In the genomic region with DNA sequence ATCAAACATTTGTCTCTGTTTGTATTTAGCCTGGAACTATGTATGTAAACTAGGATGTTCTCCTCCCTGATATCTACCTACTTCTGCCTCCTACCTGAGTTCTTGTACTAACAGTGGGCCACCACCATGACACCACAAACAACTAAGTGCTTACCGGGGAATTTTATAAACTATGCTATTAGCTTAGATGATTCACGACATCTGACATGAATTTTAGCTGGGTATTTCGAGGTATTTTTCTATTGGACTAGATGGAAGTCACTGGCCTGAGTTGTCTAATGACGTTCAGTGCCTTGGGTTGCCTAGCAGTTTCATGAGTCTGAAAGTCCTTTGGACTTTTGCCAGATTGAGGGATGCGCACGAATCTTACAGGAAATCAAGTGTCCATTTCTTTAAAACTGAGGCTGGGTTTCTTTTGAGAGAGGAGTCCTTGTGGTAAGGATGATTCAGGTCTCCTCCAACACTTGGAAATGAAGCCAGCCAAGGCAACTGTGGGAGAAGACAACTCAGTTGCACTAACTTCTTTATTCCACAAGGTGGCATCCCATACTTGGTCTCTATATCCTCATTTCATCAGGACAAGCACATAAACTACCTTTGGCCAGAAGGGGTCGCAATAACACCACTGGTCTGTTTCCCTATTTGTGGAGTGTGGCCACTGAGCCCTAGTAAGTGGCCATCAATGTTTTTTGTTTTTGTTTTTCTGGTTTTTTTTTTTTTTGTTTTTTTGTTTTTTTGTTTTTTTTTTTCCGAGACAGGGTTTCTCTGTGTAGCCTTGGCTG, we compare ENCODE assay signal across 8 mouse cellular contexts.
DNase-seq lines count a peak whose midpoint lies in the region; ATAC-seq and TF ChIP-seq lines count a peak whose summit lies in the region.
"Not testable (repeated sequence)": the region's sequence is repeated elsewhere in the genome, so short reads cannot be mapped to it uniquely, and the experiment has no call there.

No protein-coding gene starts in this region.

- intact Hi-C loops in heart, postnatal 14 days (cut with DNase I): loop anchor here (5.0 to 10.0 kb wide), 3 partner anchors 186 to 488 kb away; a partner anchor contains a TSS

- not testable (repeated sequence) for H3K4me2 ChIP-seq in forebrain, embryonic 13.5 days; liver, embryonic 12.5 days

- not testable (repeated sequence) for H3K9ac ChIP-seq in ES-Bruce4 (ENCODE audit: low read depth, poor library complexity, severe bottlenecking); forebrain, embryonic 13.5 days; liver, embryonic 12.5 days

- not testable (repeated sequence) for H3K4me1 ChIP-seq in ES-Bruce4 (ENCODE audit: control insufficient read depth, insufficient read depth, low read length); forebrain, embryonic 13.5 days; liver, embryonic 12.5 days

- H3K36me3 ChIP-seq in ES-Bruce4 (ENCODE audit: control insufficient read depth, insufficient read depth, low read length, poor library complexity, severe bottlenecking); forebrain, embryonic 13.5 days (ENCODE audit: poor library complexity, severe bottlenecking); liver, embryonic 12.5 days: not testable (repeated sequence)

- not testable (repeated sequence) for TF ChIP-seq EP300 in ES-Bruce4 (IDR thresholded peaks at IDR 0.05; ENCODE audit: insufficient read depth, low read depth, low read length)

- H3K27me3 ChIP-seq in ES-Bruce4 (ENCODE audit: control insufficient read depth, insufficient read depth, low read length, poor library complexity, severe bottlenecking); forebrain, embryonic 13.5 days; liver, embryonic 12.5 days (replicated peaks): not testable (repeated sequence)

- TF ChIP-seq POLR2A in ES-Bruce4 (IDR thresholded peaks at IDR 0.05; ENCODE audit: insufficient read depth, low read length): not testable (repeated sequence)

- peak; percentile 82 for DNase-seq in c-Kit-positive CD71-positive TER-119-positive erythroid progenitor cells, embryonic 14.5 days (ENCODE audit: low spot score)
- DNase-seq in heart, postnatal 14 days: peak; percentile 71 to 85
- peak; percentile 88 to 91 for DNase-seq in kidney, postnatal 36 days
- DNase-seq in neural tube, embryonic 10.5 days (ENCODE audit: extremely low spot score, low spot score): peak; percentile 47
- DNase-seq in telencephalon, adult 2 months (ENCODE audit: low read depth, low spot score): peak; percentile 48

- peak; percentile 31 for TF ChIP-seq CTCF in ES-Bruce4 (IDR thresholded peaks at IDR 0.05; ENCODE audit: low read depth, low read length)

- 42% methylated on average over 8 of the region's 8 CpGs for WGBS in forebrain, embryonic 13.5 days
- WGBS in liver, embryonic 12.5 days (ENCODE audit: insufficient replicate concordance): 28% methylated on average over 8 of the region's 8 CpGs

- not testable (repeated sequence) for H3K4me3 ChIP-seq in ES-Bruce4 (ENCODE audit: low read depth, low read length); forebrain, embryonic 13.5 days; liver, embryonic 12.5 days

- not testable (repeated sequence) for H3K9me3 ChIP-seq in ES-Bruce4 (replicated peaks; ENCODE audit: control insufficient read depth, insufficient read depth, low read length, poor library complexity, severe bottlenecking); forebrain, embryonic 13.5 days (replicated peaks); liver, embryonic 12.5 days (replicated peaks)

- peak; percentile 80; the same call in 1 of the 2 replicates for ATAC-seq in forebrain, embryonic 13.5 days
- peak; percentile 81 for ATAC-seq in liver, embryonic 12.5 days

- not testable (repeated sequence) for H3K27ac ChIP-seq in ES-Bruce4 (ENCODE audit: insufficient read depth, low read length); forebrain, embryonic 13.5 days; liver, embryonic 12.5 days
